Mouse (Mus musculus): ENCODE data around the gene Slc16a2. TPM values are rescaled to one million over a fixed set of nuclear protein-coding genes. Genes with fewer than 3 reads are reported as not detected.

Gene Slc16a2
- total and polyA plus RNA-seq, 3 experiments: not detected

DNA sequence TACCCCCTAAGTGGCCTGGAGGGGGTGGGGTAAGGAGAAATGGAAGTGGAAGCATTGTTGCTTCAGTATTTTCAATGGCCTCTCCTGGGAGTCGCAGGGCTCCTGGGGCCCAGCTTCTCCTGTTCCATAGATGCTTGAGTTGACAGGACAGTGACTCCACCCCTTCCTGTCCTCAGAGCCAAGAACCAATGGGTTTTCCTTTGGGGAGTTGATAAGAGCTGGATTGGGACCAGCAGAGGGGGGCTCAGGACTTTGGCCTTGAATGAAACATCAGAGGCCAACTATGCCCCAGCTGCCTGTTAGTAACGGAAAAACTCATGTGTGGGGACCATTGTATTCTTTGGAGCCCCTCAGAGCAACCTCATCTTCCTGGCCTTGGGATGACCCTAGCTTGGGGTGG lies 124.0 kb downstream of the Slc16a2 start:
- TF ChIP-seq ZMIZ1 (IDR thresholded peaks at IDR 0.05; ENCODE audit: low read depth, low read length): no peak
- no peak for TF ChIP-seq MAX (IDR thresholded peaks at IDR 0.05; ENCODE audit: low read length)
- no peak for TF ChIP-seq GABPA (IDR thresholded peaks at IDR 0.05; ENCODE audit: low read depth, low read length)
- TF ChIP-seq NRF1 (IDR thresholded peaks at IDR 0.05; ENCODE audit: insufficient read depth, low read depth, low read length, poor library complexity, severe bottlenecking): no peak
- no peak for TF ChIP-seq EP300 (IDR thresholded peaks at IDR 0.05; ENCODE audit: low read depth in 1 of 2, low read length in 2 of 2)
- no peak for TF ChIP-seq MYC (IDR thresholded peaks at IDR 0.05; ENCODE audit: low read depth, low read length)
- no peak for TF ChIP-seq TCF12 (IDR thresholded peaks at IDR 0.05; ENCODE audit: low read depth, low read length)
- no peak for TF ChIP-seq MAZ (IDR thresholded peaks at IDR 0.05; ENCODE audit: low read depth, low read length)
- no peak for TF ChIP-seq E2F4 (IDR thresholded peaks at IDR 0.05; ENCODE audit: borderline replicate concordance, low read depth, low read length)
- no peak for TF ChIP-seq TBP (IDR thresholded peaks at IDR 0.05; ENCODE audit: low read depth, low read length)
- TF ChIP-seq MEF2A (IDR thresholded peaks at IDR 0.05; ENCODE audit: extremely low read depth, insufficient replicate concordance, low read depth, low read length, poor library complexity, severe bottlenecking): no peak
- no peak for TF ChIP-seq NELFE (IDR thresholded peaks at IDR 0.05; ENCODE audit: low read depth, low read length)
- no peak for TF ChIP-seq ELF1 (IDR thresholded peaks at IDR 0.05; ENCODE audit: low read depth, low read length)
- TF ChIP-seq ZNF384 (IDR thresholded peaks at IDR 0.05; ENCODE audit: low read depth, low read length): no peak
- TF ChIP-seq MYB (IDR thresholded peaks at IDR 0.05; ENCODE audit: low read depth, low read length): no peak
- TF ChIP-seq GATA1 (IDR thresholded peaks at IDR 0.05; ENCODE audit: low read depth, low read length): no peak
- Histone ChIP-seq H3K9ac (ENCODE audit: control insufficient read depth, low read depth, low read length, poor library complexity, severe bottlenecking) (no peak overlapping the region), H3K79me2 (ENCODE audit: control insufficient read depth, insufficient read depth, low read length, poor library complexity) (no peaks in the 10 kb centered on the region), H3K27me3 (ENCODE audit: control insufficient read depth in 1 of 2, insufficient read depth in 2 of 2, low read length in 2 of 2) (no peaks in the 10 kb centered on the region), H3K36me3 (ENCODE audit: control insufficient read depth in 1 of 2, insufficient read depth in 2 of 2, low read length in 2 of 2) (no peaks in the 10 kb centered on the region), H3K4me3 (ENCODE audit: control insufficient read depth in 1 of 2, insufficient read depth in 1 of 2, low read depth in 2 of 2, low read length in 2 of 2) (no peak overlapping the region), H3K9me3 (replicated peaks; ENCODE audit: insufficient read depth, low read length) (no peaks in the 10 kb centered on the region), H3K27ac (ENCODE audit: control insufficient read depth, low read depth, low read length) (no peak overlapping the region), H3K4me1 (ENCODE audit: control insufficient read depth in 1 of 2, insufficient read depth in 2 of 2, low read length in 2 of 2) (no peaks in the 10 kb centered on the region)
- DNase-seq (ENCODE audit: low read depth, low spot score): no peak

DNA sequence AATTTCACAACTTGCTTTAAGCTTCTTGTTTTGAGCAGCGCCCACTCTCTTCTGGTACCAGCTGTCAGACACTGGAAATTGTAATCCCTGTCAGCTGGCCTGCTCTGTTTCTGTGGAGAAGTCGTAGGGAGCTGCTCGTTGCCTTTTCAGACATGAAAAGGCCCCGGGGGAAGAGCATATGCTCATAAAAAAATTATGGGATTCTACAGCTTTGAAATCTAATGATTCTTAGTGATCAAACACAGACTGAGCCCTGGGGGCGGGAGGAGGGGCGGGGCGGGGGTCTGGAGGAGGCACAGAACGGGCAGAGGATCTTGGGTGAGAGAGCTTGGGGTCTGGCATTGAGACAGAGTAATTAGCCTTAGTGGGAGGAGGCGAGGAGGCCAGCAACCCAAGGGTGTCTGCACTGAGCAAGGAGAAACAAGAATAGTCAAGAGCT lies 125.7 kb downstream of the Slc16a2 start:
- Histone ChIP-seq H3K4me3 (ENCODE audit: control insufficient read depth in 1 of 2, insufficient read depth in 1 of 2, low read depth in 2 of 2, low read length in 2 of 2) (no peak overlapping the region), H3K9ac (ENCODE audit: control insufficient read depth, low read depth, low read length, poor library complexity, severe bottlenecking) (no peak overlapping the region), H3K79me2 (ENCODE audit: control insufficient read depth, insufficient read depth, low read length, poor library complexity) (no peaks in the 10 kb centered on the region), H3K27me3 (ENCODE audit: control insufficient read depth in 1 of 2, insufficient read depth in 2 of 2, low read length in 2 of 2) (no peaks in the 10 kb centered on the region), H3K27ac (ENCODE audit: control insufficient read depth, low read depth, low read length) (no peak overlapping the region), H3K4me1 (ENCODE audit: control insufficient read depth in 1 of 2, insufficient read depth in 2 of 2, low read length in 2 of 2) (no peaks in the 10 kb centered on the region), H3K36me3 (ENCODE audit: control insufficient read depth in 1 of 2, insufficient read depth in 2 of 2, low read length in 2 of 2) (no peaks in the 10 kb centered on the region), H3K9me3 (replicated peaks; ENCODE audit: insufficient read depth, low read length) (no peaks in the 10 kb centered on the region)
- no peak for TF ChIP-seq RCOR1 (IDR thresholded peaks at IDR 0.05; ENCODE audit: low read depth, low read length)
- no peak for TF ChIP-seq MYC (IDR thresholded peaks at IDR 0.05; ENCODE audit: low read depth, low read length)
- TF ChIP-seq TCF12 (IDR thresholded peaks at IDR 0.05; ENCODE audit: low read depth, low read length): no peak
- no peak for TF ChIP-seq POLR2AphosphoS2 (IDR thresholded peaks at IDR 0.05; ENCODE audit: low read length)
- no peak for DNase-seq (ENCODE audit: low read depth, low spot score)

Measured in MEL (cell line).